Comparison of ENCODE assay signal across 16 mouse cellular contexts in the genomic region with DNA sequence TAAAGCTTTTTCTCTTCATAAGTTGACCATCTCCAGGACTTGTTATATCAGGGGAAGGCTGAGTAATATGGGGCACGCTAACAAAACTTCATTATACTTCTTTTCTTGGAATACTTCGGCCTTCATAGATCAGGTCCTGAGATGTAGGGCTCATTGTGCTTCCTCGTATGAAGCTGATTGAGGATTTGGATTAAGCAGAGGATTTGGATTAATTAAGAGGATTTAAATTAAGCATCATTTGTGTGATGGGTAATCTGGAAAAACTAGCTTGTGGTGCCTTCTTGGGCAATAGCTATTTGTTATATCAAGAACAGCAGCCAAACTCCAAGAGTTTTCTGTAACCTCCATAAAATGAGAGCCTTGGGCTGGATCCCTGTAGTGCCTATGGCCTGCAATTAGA.
"Had no signal": no experiment of that assay in that cellular context is flagged by ENCODE, and none has a peak within 500 bp of the region (broad histone marks: within the 10 kb centered on the region; RNA-seq: fewer than 3 reads in every experiment).

No protein-coding gene starts in this region.

- DNase-seq: heart, postnatal 10 days; heart, postnatal 14 days; heart, postnatal 36 days; heart, postnatal 4 days; kidney, adult 11 months; kidney, adult 18-20 months; kidney, adult 2 months; kidney, adult 8-10 months; kidney, adult 9 months; kidney, postnatal 10 days; kidney, postnatal 14 days; kidney, postnatal 25 days; kidney, postnatal 36 days; kidney, postnatal 4 days; layer of hippocampus, adult 9-11 months; layer of hippocampus, postnatal 36 days had no signal
